Mouse (Mus musculus) mesoderm, embryonic 11.5 days (tissue): ENCODE measurements around the gene Rtn4.
"Not testable (repeated sequence)": the region's sequence is repeated elsewhere in the genome, so short reads cannot be mapped to it uniquely, and the experiment has no call there.

Source experiments
- DNase-seq: peaks from one replicate; pipeline ENCODE4 v3.0.0-alpha.2; 2012; ENCODE audit warnings: low read depth, low spot score

Gene Rtn4

DNA sequence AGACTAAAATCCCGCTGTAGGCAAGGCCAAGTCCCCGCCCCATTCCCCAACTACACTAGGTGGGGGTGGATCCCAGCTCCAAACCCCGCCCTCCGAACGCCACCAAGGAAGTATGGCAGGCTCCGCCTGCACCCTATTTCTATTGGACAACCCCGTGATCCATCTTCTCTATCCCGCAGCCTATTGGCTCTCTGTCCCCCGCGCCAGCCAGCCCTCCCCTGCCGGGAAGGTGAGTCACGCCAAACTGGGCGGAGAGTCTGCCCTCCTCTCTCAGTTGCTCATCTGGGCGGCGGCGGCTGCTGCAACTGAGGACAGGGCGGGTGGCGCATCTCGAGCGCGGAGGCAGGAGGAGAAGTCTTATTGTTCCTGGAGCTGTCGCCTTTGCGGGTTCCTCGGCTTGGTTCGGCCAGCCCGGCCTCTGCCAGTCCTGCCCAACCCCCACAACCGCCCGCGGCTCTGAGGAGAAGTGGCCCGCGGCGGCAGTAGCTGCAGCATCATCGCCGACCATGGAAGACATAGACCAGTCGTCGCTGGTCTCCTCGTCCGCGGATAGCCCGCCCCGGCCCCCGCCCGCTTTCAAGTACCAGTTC lies at the start of gene Rtn4:
TSS of gene Rtn4 (plus strand) at position 265 of the 590 bp plus-strand sequence.
- DNase-seq = peak; percentile 98

DNA sequence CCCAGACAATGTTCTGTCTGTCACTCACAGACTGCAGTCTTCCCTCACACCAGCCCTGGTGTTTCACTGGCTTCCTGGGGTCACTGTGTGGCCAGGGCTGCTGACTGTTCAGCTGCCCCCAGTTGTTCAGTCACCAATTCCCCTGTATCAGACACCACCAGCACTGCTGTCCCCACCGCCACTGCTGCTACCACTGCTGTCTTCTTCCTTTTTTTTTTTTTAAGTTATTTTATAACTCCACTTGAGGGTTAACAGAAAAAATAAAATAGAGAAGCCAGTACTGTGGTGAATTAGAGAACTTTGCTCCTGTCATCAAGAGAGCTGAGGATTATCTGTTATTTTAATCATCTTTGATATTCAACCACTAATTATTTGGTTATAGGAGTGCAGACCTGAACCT lies 48.3 kb upstream of the Rtn4 start:
- no peak for DNase-seq

DNA sequence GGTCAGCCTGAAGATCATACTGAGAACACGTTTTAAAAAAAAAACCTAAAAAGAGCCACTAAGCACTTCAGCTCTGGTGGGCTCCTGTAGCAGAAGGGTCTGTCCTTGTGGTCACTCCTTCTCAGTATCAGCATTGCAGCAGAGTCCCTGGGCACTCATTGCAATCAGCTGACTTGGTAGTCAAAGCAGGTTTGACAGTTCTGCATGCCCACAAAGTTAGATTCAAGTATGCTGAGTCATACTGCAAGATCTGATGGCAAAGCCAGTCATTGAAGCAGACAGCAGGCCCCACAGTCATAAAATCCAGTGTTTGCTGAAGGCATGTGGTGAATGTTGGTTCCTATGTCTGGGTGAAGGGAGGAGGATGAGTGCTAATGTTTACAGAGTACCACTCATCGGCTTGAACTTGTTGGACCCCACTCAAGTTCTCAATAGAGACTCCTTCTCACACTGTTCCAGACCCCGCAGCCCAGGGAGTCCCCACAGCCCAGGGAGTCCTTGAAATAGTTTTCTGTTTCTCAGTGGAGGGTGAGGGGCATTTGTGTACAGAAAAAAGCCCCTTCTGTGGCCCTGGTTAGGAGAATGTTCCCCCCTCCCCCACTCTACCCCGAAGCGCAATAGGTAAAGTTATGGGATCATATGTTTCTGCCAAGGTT lies 47.2 kb upstream of the Rtn4 start:
- DNase-seq = no peak

DNA sequence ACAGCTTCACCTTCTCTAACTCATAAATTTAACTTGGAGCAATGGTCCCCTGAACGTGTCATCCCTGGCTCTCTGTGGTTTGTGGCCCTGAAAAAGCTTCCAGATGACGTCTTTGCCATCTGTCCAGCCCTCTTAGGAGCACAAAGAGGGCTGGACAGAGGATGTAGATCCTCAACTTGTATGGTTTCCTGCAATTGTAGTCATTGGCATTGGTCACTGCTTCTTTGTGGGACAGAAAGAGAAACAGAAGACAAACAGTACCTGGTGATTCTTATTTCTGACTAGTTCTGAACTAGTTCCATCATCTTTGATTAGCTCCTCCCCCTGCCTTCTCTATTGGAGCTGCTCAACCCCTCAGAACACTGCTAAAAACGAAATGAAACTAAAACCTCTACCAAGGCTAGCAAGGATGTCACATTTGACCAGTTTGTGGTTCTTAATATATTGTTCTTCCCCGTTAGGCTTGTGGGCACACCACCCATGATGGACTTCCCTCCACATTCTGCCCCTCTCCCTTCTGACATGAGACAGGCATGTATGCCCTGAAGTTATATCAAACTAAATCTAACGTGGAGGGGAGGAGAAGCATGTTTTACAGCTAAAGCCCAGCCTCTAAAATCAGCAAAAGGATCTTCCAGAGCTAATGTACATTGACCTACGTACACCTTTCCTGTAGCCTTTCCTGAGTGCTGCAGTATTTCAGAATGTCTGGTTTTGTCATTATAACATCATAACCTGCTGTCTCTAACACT lies 45.0 kb upstream of the Rtn4 start:
- no peak for DNase-seq

DNA sequence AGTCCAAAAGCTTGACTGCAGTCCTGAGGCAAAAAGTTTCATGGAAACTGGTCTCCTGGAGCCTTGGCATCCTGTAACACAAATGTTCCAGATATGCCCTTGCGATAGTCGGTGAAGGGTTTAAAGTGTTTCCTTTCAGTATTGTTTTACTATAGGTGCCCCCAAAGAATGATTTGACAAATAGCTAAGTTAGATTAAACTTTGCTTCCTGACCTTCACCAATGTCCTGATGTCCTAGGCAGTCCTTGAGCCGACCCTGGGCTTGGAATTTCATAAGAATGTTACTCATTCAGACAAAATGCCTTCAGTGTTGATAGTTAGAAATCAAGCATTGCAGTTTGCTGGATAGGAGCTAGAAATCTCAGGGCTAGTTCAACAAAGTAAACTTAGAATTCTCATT lies 37.4 kb upstream of the Rtn4 start:
- not testable (repeated sequence) for DNase-seq

DNA sequence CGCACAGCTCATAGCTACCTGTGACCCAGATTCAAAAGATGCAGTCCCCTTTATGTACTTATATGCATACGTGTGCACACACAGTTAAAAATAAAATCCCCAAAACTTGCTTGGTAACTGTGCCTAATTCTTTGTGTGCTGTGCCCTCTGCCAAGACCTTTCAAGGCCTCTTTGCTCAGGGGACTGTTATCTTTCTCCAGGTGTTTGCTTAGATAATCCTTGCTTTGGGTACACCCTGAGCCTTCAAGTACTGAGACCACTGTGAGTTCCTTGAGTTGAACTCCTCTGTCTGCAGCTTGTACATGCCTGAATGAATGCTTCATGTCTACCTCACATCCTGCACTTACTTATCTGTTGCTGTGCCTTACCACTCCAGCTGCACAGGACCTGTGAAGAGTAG lies 32.0 kb upstream of the Rtn4 start:
- no peak for DNase-seq

DNA sequence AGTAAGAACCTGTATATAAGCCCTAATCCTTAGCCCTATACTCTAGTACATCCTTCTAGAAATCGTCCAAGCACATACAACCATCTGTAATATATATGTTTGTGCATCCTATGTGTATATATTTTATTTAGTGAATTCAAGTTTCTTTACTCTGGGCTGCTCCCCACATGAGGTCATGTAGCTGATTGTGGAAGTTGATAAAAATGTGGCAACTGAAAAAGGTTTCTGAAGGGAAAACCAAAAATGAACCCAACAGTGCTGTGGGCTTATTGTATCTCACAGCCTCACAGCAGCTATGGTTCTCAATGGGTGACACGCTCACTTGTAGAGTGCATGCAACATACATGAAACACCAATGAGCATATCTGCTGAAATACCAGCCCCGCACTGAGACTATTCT lies 25.1 kb upstream of the Rtn4 start:
- DNase-seq = no peak

DNA sequence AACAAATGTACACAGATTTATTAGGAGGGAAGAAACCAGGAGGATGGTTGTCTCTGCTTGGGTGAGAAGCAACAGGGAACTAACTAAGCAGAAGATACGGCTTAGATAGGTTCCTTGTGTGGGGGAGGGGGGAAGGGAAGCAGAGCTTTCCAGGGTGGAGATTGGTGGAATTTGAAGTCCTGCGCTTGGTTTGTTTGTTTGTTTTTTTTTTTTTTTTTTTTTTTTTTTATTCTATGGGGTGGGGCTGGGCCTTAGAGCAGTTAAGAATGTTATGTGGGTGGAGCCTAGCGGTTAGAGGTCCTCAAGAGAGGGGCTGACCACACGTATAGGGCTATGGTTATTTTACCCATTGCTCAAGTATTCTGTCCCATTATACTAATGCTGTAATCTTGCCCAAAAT lies 23.0 kb upstream of the Rtn4 start:
- no peak for DNase-seq

DNA sequence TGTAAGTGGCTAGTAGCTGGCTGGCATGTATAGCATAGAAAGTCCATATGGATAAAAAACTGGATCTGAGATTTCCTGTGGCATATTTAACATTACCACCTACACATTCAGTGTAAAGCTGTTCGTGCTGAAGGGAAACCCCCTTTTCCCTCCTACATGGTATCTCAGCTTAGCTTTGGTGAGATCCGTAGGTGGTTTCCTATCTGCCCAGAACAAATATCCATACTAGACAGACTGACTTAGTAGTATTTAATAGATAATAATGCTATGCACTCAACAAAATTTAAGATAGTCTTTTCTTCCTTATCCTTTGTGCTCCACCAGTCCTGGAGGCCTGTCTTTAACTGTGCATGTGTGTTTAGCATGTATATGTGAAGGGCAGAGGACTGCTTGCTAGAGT lies 19.4 kb upstream of the Rtn4 start:
- DNase-seq = no peak

DNA sequence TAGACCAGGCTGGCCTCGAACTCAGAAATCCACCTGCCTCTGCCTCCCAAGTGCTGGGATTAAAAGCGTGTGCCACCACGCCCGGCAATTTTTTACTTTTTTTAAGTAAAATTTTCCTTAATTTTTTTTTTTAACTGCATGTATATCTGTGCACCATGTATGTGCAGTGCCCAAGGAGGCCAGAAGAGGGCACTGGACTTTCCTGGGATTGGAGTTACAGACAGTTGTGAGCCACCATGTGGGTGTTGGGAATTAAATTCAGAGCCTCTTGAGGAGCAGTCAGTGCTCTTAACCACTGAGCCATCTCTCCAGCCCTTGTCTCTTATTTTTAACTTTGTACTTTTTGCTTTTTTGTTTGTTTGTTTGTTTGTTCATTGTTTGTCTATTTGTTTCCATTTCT lies 16.0 kb upstream of the Rtn4 start:
- no peak for DNase-seq

DNA sequence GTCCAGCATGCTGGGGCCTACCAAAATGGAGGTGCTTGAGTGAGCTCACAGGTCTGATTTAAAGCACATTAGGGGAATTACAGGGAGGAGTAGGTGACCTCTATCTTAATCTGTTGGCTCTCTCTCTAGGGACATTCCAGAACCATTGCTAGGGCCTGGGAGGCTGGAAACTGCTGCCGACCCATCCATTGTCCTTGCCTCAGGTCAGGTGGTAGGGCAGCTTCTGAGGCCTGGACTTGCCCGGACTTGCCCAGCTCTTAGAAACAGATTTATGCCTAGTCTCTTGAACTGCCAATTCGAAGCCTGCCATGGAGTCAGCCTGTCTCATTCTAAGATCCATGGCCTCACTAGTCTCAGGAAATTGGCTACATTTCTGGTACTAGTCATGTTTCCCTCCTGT lies 12.8 kb upstream of the Rtn4 start:
- DNase-seq = no peak

DNA sequence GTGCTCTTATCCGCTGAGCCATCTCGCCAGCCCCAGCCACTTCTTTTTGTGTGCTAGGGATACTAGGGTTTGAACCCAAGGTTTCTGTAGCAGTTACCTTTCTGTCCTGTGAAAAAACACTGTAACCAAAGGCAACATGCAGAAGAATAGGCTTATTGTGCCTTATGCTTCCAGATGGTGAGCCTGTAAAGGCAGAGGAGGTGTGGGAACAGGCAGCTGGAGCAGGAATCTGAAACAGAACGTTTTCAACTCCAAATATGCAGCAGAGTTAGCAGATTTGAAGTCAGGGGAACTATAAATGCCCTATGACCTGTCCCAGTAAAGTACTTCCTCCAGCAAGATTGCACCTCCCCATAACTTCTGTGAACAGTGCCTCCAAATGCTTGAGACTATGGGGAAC lies 12.0 kb upstream of the Rtn4 start:
- no peak for DNase-seq

DNA sequence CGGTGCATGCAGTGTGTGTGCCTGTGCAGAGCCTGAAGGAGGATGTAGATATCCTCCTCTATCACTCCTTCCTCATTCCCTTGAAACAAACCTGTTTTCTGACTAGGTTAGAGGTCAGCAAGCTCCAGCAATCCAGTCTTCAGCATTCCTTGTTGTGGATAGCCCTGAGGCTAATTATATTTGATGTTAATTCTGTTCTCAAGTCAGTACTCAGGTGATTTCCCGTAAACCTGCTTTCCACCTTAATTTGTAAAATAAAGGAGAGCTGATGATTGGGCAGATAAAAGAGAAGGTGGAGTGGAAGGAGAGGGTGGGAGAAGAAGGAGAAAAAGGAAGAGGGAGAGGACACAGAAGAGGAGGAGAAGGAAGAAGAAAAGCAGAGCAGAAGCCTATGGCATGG lies 8.5 kb upstream of the Rtn4 start:
- no peak for DNase-seq

DNA sequence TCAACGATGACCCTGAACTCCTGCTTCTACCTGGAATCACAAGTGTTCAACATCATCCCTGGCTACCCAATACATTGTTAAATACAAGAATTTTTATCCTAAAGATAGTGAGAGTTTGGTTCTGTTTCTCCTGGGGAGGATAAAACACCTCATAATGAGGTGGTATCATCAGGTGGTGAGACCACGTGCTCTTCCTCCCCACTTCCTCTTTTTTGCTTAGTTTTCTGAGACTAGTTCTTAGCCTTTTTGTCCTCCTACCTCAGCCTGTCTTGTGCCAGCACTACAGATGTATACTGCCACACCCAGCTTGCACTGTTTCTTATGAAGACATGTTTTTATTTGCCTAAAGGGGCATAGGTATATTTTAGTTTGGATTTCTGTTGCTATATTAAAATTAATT lies 6.6 kb upstream of the Rtn4 start:
- no peak for DNase-seq

DNA sequence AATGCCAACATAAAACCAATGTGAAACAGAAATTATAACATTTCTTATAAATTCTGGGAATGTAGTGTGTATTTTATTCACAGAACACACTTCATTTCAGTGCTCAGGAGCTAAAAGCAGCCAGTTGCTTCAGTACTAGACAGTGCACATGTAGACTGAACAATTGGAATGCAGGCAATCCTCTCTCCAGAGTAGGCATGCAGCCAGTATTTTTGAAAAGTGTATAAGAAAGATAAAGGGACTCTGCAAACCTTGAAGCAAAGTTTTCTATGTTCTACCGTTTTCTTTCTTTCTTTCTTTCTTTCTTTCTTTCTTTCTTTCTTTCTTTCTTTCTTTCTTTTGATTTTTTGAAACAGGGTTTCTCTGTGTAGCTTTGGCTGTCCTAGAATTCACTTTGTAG lies 1.2 kb upstream of the Rtn4 start:
- DNase-seq = no peak

DNA sequence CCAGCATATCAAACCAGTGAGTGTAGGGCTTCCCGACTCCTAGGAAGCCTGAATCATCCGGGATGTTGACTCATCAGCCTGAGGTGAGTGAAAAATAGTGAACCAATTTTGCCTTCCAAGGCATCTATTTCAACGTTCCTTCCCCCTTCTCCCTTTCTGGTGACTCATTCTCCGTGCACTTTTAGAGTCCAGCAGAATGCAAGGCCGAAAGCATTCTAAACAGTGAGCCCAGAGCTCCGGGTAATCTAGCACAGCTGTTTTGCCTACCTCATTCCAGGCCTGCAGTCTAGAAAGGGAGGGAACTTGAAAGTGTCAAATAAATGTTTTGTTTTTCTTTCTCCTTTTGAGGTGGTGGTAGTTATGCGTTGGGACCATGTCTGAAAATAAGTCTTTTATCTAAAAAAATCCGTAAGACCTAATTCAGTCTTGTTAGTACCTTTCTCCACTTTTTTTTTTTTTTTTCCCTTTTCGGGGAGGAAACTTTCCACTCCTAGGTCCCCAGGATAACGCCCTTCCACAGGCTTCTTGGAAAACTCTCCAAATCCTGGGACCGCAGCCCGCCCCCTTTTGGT lies 550 bp upstream of the Rtn4 start:
- DNase-seq = peak; percentile 29

DNA sequence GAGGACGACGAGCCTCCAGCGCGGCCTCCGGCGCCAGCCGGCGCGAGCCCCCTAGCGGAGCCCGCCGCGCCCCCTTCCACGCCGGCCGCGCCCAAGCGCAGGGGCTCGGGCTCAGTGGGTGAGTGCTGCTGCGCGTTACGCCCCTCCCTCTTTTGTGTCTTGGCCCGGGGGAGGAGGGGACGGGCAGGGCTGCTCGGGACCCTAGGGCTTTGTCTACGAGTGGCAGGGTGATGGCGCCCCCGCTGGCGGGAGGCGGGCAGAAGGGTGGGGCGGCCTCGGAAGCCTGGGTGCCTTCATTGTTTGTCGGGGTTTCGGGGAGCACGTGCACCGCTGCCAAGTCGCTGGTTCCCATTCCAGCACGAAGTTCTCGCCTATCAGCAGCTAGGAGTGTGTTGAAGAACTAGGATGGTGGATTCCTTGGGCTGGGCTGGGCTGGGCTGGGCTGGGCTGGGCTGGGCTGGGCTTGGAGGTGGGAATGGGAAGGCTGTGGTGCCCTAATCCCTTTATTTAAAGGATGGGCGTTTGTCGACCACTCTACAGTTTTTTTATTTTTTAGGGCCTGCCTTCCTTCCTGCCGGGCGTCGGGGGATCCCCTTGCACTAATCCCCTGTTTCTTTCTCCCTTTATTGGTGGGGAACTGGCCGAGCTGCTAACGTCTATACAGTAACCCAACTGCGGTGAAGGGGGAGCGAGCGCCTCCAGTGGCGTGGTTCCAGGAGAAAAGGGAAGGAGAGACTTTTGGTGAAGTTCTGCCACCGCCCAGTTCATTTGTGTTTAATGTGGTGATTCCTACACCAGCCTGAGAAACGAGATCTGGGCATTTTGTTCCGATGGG lies 1.0 kb downstream of the Rtn4 start:
- DNase-seq = peak; percentile 90

DNA sequence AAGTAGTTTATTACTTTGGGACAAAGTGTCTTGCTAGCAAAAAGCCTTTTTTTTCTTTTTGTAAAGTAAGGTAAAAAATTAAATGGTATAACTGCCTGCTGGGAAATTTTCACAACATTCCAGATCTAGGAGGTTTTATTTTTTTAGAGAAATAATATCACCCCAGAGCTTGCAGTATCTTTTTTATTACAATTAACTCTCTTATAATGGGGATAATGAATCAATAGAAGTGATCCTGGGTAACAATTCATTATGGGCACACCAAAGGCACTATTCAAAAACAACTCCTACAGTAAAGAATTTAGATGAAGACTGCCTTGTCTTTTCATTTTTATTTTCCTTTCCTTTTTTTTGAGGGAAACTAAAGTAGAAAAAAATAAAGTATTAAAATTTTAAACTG lies 2.0 kb downstream of the Rtn4 start:
- no peak for DNase-seq

DNA sequence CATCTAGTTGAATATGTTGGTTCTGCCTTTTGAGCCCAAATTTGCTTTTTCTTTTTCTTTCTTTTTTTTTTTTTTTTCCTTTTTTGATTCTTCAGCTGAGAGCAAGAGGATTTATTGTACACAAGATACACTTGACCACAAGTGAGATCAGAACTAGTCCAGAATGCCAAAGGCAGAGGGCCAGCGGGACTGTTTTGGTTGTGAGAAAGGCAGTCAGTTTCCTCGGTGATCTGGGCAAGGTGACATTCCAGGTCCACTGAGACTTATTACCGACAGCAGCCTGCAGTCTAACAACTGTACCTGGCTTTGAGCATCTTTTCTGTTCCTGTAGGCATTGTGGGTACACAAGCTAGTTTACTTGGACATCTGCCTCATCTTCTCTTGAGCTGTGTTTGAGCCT lies 10.0 kb downstream of the Rtn4 start:
- DNase-seq = no peak

DNA sequence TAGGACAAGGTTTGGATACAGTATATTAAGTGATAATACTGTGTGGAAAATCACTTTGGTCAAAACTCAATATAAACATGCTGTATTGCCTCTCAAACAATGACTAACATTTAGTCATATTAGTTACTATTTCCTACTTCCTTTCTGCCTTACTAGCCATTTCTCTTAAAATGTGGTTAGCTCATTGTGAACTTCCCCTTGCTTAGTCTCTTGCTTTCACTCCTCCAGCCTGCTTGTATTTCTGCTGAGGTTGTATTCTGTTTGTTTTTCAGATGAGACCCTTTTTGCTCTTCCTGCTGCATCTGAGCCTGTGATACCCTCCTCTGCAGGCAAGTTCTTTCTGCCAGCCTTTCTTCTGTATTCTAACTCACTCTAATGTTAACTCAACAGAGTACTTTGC lies 12.5 kb downstream of the Rtn4 start:
- no peak for DNase-seq

DNA sequence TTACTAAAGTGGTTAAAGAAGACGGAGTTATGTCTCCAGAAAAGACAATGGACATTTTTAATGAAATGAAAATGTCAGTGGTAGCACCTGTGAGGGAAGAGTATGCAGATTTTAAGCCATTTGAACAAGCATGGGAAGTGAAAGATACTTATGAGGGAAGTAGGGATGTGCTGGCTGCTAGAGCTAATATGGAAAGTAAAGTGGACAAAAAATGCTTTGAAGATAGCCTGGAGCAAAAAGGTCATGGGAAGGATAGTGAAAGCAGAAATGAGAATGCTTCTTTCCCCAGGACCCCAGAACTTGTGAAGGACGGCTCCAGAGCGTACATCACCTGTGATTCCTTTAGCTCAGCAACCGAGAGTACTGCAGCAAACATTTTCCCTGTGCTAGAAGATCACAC lies 14.1 kb downstream of the Rtn4 start:
- DNase-seq = no peak

DNA sequence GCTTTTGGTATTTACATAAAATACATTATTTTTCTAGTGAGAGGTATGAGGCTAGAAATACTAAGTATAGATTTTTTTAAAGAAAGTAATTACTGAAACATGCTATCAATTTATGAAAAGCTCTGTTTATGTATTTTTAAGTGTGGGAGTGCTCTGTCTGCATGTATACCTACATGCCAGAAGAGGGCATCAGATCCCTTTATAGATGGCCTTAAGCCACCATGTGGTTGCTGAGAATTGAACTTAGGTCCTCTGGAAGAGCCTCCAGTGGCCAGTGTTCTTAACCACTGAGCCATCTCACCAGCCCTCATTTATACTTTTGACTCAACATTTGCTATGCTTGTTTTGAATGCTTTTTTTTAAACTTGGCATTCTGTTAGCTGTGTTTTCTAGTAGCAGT lies 16.8 kb downstream of the Rtn4 start:
- DNase-seq = no peak
